Mouse (Mus musculus) lung, adult 2 months (tissue): ENCODE results near the gene Sbsn. TPM values are rescaled to one million over a fixed set of nuclear protein-coding genes. Genes with fewer than 3 reads are reported as not detected.

Source experiments
- DNase-seq: peaks from one replicate; pipeline ENCODE4 v3.0.0; 2022
- H3K4me1 ChIP-seq: fragments of 200-500 bp; 2 replicates; pipeline ENCODE4 v1.6.1; 2011; ENCODE audit warnings: low read length; ENCODE audit not compliant: control insufficient read depth, insufficient read depth
- H3K4me3 ChIP-seq: fragments of 200-500 bp; replicated peaks from 2 replicates; pipeline ENCODE3; 2011; ENCODE audit warnings: low read depth, mild to moderate bottlenecking, control low read depth, low read length; ENCODE audit errors: extremely low read depth
- CTCF ChIP-seq: fragments of 200-500 bp; IDR thresholded peaks from 2 replicates; pipeline ENCODE4 v1.5.1; 2011; ENCODE audit warnings: mild to moderate bottlenecking, low read length, control low read depth; ENCODE audit not compliant: insufficient read depth
- POLR2A ChIP-seq: fragments of 200-500 bp; IDR thresholded peaks from 2 replicates; pipeline ENCODE4 v1.6.1; 2011; ENCODE audit warnings: low read depth, mild to moderate bottlenecking, control low read depth, low read length, borderline replicate concordance; ENCODE audit errors: extremely low read depth
- whole genome bisulfite sequencing: fragments of 180-500 bp; shearing (Covaris S2); methylation state at CpG from one replicate; pipeline ENCODE4 v1.1.7; 2018; 5-methylcytosine and 5-hydroxymethylcytosine counted together
- polyA plus RNA-seq: library from polyadenylated mRNA; depleted of rRNA; stranded (reverse); fragments of >200 nt; gene quantifications from 2 replicates; pipeline ENCODE4 v1.2.3, GENCODE M21; 2012

The Sbsn gene
- polyA plus RNA-seq, 1 experiment = 60.4 TPM

GRCm38 (mm10) chr7:30777081-30777579, 25.9 kb downstream of the Sbsn start:
- no peak for TF ChIP-seq CTCF
- TF ChIP-seq POLR2A = no peak
- no peak for DNase-seq
- Histone ChIP-seq H3K4me1 (no peaks in the 10 kb centered on the region), H3K4me3 (no peak overlapping the region)
- WGBS = 50% methylated on average over 7 of the region's 7 CpGs

GRCm38 (mm10) chr7:30777911-30778310, 26.6 kb downstream of the Sbsn start:
- TF ChIP-seq POLR2A = no peak
- no peak for TF ChIP-seq CTCF
- no peaks in the 10 kb centered on the region for H3K4me1 ChIP-seq
- no peak overlapping the region for H3K4me3 ChIP-seq
- WGBS = 54% methylated on average over 1 of the region's 1 CpGs
- no peak for DNase-seq

DNA sequence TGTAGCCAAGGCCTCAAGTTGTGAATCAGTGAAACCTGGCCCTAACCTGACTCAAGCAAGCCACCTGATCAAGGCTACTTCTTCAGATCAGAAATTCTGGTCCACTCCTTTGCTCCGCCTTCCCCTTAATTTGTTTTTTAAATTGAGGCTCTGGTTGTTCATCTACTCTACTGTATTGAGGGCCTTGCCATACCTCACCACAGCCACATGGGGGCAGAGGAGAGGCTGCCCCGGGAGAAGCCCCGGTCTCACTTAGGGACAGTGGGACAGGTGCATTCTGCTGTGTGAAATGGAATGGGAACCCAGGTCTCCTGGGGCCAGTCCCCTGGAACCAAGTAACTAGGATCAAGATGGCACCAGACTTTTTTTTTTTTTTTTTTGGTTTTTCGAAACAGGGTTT, 30.5 kb downstream of the Sbsn start:
- WGBS = 66% methylated on average over 4 of the region's 4 CpGs

DNA sequence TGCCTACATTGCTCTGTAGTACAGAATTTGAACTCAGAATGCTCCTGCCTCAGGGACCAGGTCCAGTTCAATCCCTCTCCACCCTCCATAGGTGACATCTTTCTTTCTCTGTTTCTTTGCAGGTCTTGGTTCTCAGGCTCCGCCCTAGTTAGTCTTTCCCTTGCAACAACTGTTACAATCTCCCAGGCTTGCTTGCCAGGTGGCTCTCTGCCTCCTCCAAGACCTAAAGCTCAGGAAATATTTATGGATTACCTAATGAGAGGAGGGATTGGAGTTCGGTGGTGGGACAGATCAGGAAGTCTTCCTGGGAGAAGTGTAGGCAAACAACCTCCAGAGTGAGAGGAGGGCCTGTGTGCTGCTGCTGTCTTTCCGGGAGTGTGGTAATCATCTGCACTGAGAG, 31.4 kb downstream of the Sbsn start:
- H3K4me1 ChIP-seq = no peaks in the 10 kb centered on the region
- TF ChIP-seq POLR2A (no peak), CTCF (no peak)
- WGBS = 57% methylated on average over 3 of the region's 3 CpGs
- H3K4me3 ChIP-seq = no peak overlapping the region
- DNase-seq = no peak

More for the DNA sequence above, 30.5 kb downstream of the Sbsn start:
- no peak for DNase-seq
- Histone ChIP-seq H3K4me1 (no peaks in the 10 kb centered on the region), H3K4me3 (no peak overlapping the region)
- TF ChIP-seq POLR2A (no peak), CTCF (peak; percentile 48)

GRCm38 (mm10) chr7:30785154-30785553, 33.9 kb downstream of the Sbsn start:
- no peak for TF ChIP-seq POLR2A
- TF ChIP-seq CTCF = no peak
- 32% methylated on average over 1 of the region's 1 CpGs for WGBS
- Histone ChIP-seq H3K4me1 (no peaks in the 10 kb centered on the region), H3K4me3 (no peak overlapping the region)
- DNase-seq = no peak

DNA sequence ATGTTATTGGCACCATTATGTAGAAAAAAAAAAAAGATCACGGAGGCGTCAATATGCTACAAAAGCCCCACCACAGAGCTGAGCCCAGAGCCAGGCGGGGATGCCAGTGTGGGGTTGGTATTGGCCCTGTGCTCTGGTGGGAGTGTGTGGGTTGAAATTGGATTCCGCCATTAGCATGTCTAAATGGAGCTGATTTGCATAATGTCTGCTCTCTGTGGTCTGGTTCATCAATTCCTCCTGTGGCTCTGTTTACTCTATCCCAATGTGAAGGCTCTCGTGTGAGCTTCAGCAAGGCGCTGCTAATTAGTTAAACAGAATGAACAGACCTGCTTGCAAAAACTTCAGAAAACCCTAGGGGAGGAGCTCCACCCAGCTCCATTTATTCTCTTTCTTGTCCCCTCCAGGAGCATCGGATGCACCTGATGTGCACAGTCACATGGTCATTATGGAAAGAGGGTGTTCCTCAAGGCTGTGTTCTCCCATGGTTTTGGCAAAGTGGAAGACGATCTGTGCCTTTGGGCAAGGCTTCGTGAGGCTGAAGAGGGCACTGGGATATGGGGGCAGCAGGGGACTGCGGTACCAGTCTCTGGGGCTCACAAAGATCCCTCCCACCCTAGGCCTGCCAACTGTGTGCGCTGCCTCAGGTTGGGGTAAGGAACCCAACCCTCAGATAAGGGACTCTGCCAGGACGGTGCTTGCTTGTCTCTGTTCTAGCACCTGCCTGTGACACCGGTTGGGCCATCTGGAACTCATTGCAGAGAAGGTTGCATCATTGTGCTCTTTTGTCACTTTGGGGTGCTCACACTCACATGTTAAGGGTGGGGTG, 34.7 kb downstream of the Sbsn start:
- H3K4me1 ChIP-seq = no peaks in the 10 kb centered on the region
- TF ChIP-seq CTCF (no peak), POLR2A (no peak)
- WGBS = 71% methylated on average over 13 of the region's 13 CpGs
- no peak overlapping the region for H3K4me3 ChIP-seq
- DNase-seq = no peak

DNA sequence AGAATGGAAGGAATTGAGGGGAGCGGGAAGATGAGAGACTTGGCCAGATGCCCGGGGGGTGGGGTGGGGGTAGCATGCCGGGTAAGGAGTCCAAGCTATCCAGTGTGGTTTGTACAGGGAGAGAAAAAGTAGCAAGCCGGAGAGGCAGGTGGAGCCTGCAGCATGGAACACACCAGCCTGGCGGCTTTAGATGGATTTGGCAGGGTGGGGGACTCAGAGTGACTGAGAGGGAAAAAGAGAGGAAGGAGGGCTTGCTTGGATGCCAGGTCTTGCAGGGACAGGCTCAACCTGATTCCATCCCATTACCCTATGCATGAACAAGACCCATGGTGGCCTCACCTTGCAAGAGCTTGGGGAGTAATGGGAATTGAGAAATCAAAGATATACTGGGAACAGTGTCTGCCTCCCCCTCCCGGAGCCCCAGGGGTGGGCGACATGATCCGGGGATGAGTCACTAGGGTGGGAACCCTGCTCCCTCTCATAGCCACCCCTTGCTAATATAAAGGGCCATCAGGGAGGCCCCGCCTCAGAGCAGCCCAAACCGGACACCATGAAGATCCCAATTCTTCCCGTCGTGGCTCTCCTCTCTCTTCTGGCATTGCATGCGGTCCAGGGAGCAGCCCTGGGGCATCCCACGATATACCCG, 36.2 kb downstream of the Sbsn start, which contains the start of gene Krtdap:
Gene Krtdap (plus strand): TSS at position 520 of the 646 bp plus-strand sequence.
- no peak for TF ChIP-seq POLR2A
- no peak for TF ChIP-seq CTCF
- H3K4me1 ChIP-seq = no peaks in the 10 kb centered on the region
- DNase-seq = no peak
- 49% methylated on average over 15 of the region's 15 CpGs for WGBS
- H3K4me3 ChIP-seq = no peak within 1 kb of the TSS

GRCm38 (mm10) chr7:30790141-30790540, 38.9 kb downstream of the Sbsn start:
- DNase-seq = no peak
- 61% methylated on average over 10 of the region's 10 CpGs for WGBS
- TF ChIP-seq CTCF = no peak
- TF ChIP-seq POLR2A = no peak
- no peaks in the 10 kb centered on the region for H3K4me1 ChIP-seq
- H3K4me3 ChIP-seq = no peak overlapping the region

- Histone ChIP-seq H3K4me3 (no peak overlapping the region), H3K4me1 (no peaks in the 10 kb centered on the region)
- TF ChIP-seq CTCF (no peak), POLR2A (no peak)
- no peak for DNase-seq
- WGBS = 18% methylated on average over 9 of the region's 9 CpGs
Measured at GRCm38 (mm10) chr7:30791921-30792320, 40.6 kb downstream of the Sbsn start.

- no peak for DNase-seq
- no peak for TF ChIP-seq CTCF
- TF ChIP-seq POLR2A = no peak
- H3K4me3 ChIP-seq = no peak overlapping the region
- H3K4me1 ChIP-seq = no peaks in the 10 kb centered on the region
Measured at GRCm38 (mm10) chr7:30794921-30795320, 43.6 kb downstream of the Sbsn start.
